Mouse (Mus musculus): ENCODE results near the gene Uvrag.

DNA sequence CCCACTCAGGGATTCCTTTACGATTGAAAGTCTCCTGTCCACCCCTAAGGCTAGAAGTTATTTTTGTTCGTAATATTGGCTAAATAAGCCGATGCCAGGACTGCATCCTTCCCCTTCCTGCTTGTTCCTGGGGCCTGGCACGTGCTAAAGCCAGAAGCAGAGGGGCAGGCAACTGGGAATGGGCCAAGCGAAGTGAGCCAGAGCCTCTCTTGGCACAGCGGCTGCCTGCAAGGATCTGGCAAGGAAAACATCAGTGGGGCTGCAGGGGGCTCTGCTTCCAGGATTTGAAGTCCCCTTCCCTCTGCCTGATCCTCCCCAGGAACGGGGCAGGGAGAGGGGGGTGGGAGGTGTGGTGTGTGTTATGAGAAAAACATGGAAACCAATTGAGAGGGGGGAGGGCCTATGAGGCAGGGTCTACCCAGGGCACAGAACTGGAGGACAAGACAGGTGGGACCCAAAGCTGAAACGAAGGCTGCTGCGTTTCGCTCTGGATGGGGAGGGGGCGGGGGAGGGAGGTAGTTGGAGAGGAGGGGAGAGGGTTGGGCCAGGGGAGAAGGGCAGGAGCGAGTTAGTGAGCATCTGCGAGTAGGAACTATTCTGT, 265.5 kb downstream of the Uvrag start:
- TF ChIP-seq POLR2A (IDR thresholded peaks at IDR 0.05; ENCODE audit: extremely low read depth, insufficient read depth, low read length) (no peak), CTCF (IDR thresholded peaks at IDR 0.05; ENCODE audit: low read depth, low read length) (no peak)
